ENCODE assay signal across 26 mouse cellular contexts in genomic region chr13:52847481-52847880, GRCm38 (mm10).
A peak's percentile ranks its signal among the peaks of the same experiment; 100 is the strongest.
DNase-seq lines count a peak whose midpoint lies in the region; ATAC-seq and TF ChIP-seq lines count a peak whose summit lies in the region.
"Had no signal": no experiment of that assay in that cellular context is flagged by ENCODE, and none has a peak within 500 bp of the region (broad histone marks: within the 10 kb centered on the region; RNA-seq: fewer than 3 reads in every experiment).

No protein-coding gene starts in this region.

- 42% methylated on average over 8 of the region's 8 CpGs for WGBS in heart, embryonic 14.5 days
- 67% methylated on average over 8 of the region's 8 CpGs for WGBS in liver, postnatal 0 days (ENCODE audit: insufficient replicate concordance)
- 71% methylated on average over 8 of the region's 8 CpGs for WGBS in liver, embryonic 11.5 days
- WGBS in embryonic facial prominence, embryonic 15.5 days, result 66% methylated on average over 8 of the region's 8 CpGs
- WGBS in forebrain, embryonic 15.5 days, result 72% methylated on average over 8 of the region's 8 CpGs

- no peak overlapping the region for H3K27ac ChIP-seq in heart, embryonic 14.5 days (replicated peaks in 1 of 2; ENCODE audit: control insufficient read depth in 1 of 2, insufficient read depth in 1 of 2, low read depth in 2 of 2, low read length in 2 of 2)
- no peak overlapping the region; the same call in 1 of the 2 replicates for H3K27ac ChIP-seq in liver, postnatal 0 days (ENCODE audit: low read depth)
- H3K27ac ChIP-seq in liver, embryonic 11.5 days (ENCODE audit: low read depth, low read length), result no peak overlapping the region
- H3K27ac ChIP-seq in embryonic facial prominence, embryonic 15.5 days (replicated peaks), result peak overlapping the region; percentile 55; the same call in 1 of the 2 replicates
- H3K27ac ChIP-seq in forebrain, embryonic 15.5 days (replicated peaks), result no peak overlapping the region
- H3K27ac ChIP-seq: heart, embryonic 15.5 days; limb, embryonic 10.5 days; liver, embryonic 12.5 days; midbrain, embryonic 13.5 days had no signal

- H3K27me3 ChIP-seq in heart, embryonic 14.5 days (ENCODE audit: control insufficient read depth, insufficient read depth, low read length), result no peaks in the 10 kb centered on the region
- no peaks in the 10 kb centered on the region for H3K27me3 ChIP-seq in liver, postnatal 0 days (ENCODE audit: insufficient read depth, low read length)
- H3K27me3 ChIP-seq in liver, embryonic 11.5 days (replicated peaks; ENCODE audit: control insufficient read depth, insufficient read depth, low read length), result no peaks in the 10 kb centered on the region
- H3K27me3 ChIP-seq in embryonic facial prominence, embryonic 15.5 days, result no peaks in the 10 kb centered on the region
- no peaks in the 10 kb centered on the region for H3K27me3 ChIP-seq in forebrain, embryonic 15.5 days
- H3K27me3 ChIP-seq: heart, embryonic 15.5 days; liver, embryonic 12.5 days; midbrain, embryonic 13.5 days had no signal

- no peak for ATAC-seq in heart, embryonic 14.5 days (ENCODE audit: insufficient number of reproducible peaks, insufficient read depth, low FRiP score, low read depth)
- ATAC-seq in liver, postnatal 0 days, result peak; percentile 55
- ATAC-seq in liver, embryonic 11.5 days (replicated peaks; ENCODE audit: low FRiP score), result no peak
- no peak for ATAC-seq in embryonic facial prominence, embryonic 15.5 days (ENCODE audit: insufficient number of reproducible peaks, low FRiP score, low TSS enrichment, low read depth)
- no peak for ATAC-seq in forebrain, embryonic 15.5 days (replicated peaks)
- ATAC-seq: forebrain, postnatal 0 days; inflammation-experienced regulatory T-cells, adult 6 months; liver, embryonic 12.5 days; midbrain, embryonic 13.5 days had no signal

- TF ChIP-seq EP300 in liver, postnatal 0 days (IDR thresholded peaks at IDR 0.05; ENCODE audit: low read depth), result no peak

- no peaks in the 10 kb centered on the region for H3K9me3 ChIP-seq in heart, embryonic 14.5 days (ENCODE audit: control insufficient read depth, low read length)
- H3K9me3 ChIP-seq in liver, postnatal 0 days (ENCODE audit: low read length), result no peaks in the 10 kb centered on the region
- H3K9me3 ChIP-seq in liver, embryonic 11.5 days (ENCODE audit: control insufficient read depth, low read length), result no peaks in the 10 kb centered on the region
- no peaks in the 10 kb centered on the region for H3K9me3 ChIP-seq in embryonic facial prominence, embryonic 15.5 days (replicated peaks)
- no peaks in the 10 kb centered on the region for H3K9me3 ChIP-seq in forebrain, embryonic 15.5 days
- H3K9me3 ChIP-seq: forebrain, embryonic 10.5 days; heart, embryonic 15.5 days; limb, embryonic 10.5 days; liver, embryonic 12.5 days; midbrain, embryonic 13.5 days had no signal

- DNase-seq in adrenal gland, adult 2 months, result peak; percentile 22
- no peak for DNase-seq in adrenal gland, postnatal 25 days
- no peak for DNase-seq in heart, adult 11 months
- no peak for DNase-seq in liver, postnatal 0 days
- no peak for DNase-seq in liver, embryonic 11.5 days (ENCODE audit: low spot score)
- DNase-seq: adrenal gland, adult 8-10 months; cerebellum, adult 2 months; cerebellum, postnatal 25 days; forebrain, postnatal 0 days; gastrocnemius, postnatal 36 days; heart, postnatal 4 days; kidney, adult 18-20 months; kidney, postnatal 4 days; lung, adult 2 months; lung, postnatal 14 days; right cerebral cortex, postnatal 25 days; spleen, adult 18-20 months had no signal

- TF ChIP-seq CTCF in liver, postnatal 0 days (IDR thresholded peaks at IDR 0.05; ENCODE audit: low read depth), result no peak

- no peak overlapping the region for H3K4me2 ChIP-seq in heart, embryonic 14.5 days (ENCODE audit: low read length)
- H3K4me2 ChIP-seq in liver, postnatal 0 days (ENCODE audit: low read depth, low read length), result no peak overlapping the region
- H3K4me2 ChIP-seq in liver, embryonic 11.5 days, result no peak overlapping the region
- no peak overlapping the region for H3K4me2 ChIP-seq in embryonic facial prominence, embryonic 15.5 days (replicated peaks)
- H3K4me2 ChIP-seq in forebrain, embryonic 15.5 days (replicated peaks), result no peak overlapping the region
- H3K4me2 ChIP-seq: heart, embryonic 15.5 days; liver, embryonic 12.5 days; midbrain, embryonic 13.5 days had no signal

- H3K9ac ChIP-seq in heart, embryonic 14.5 days (ENCODE audit: low read length), result peak overlapping the region; percentile 3; the same call in 1 of the 2 replicates
- H3K9ac ChIP-seq in liver, postnatal 0 days (replicated peaks), result no peak overlapping the region
- no peak overlapping the region for H3K9ac ChIP-seq in liver, embryonic 11.5 days (ENCODE audit: low read depth, low read length)
- no peak overlapping the region for H3K9ac ChIP-seq in embryonic facial prominence, embryonic 15.5 days
- H3K9ac ChIP-seq in forebrain, embryonic 15.5 days (replicated peaks), result no peak overlapping the region
- H3K9ac ChIP-seq: forebrain, postnatal 0 days; heart, embryonic 15.5 days; liver, embryonic 12.5 days; midbrain, embryonic 13.5 days had no signal

- H3K4me1 ChIP-seq in heart, embryonic 14.5 days (ENCODE audit: control insufficient read depth in 2 of 2, insufficient read depth in 2 of 2, low read length in 2 of 2), result peaks cover 19 to 28% of the 10 kb centered on the region in 2 experiments
- peaks cover 18% of the 10 kb centered on the region for H3K4me1 ChIP-seq in liver, postnatal 0 days (ENCODE audit: insufficient read depth)
- H3K4me1 ChIP-seq in liver, embryonic 11.5 days (replicated peaks; ENCODE audit: control insufficient read depth, insufficient read depth, low read length), result peaks cover 2% of the 10 kb centered on the region
- peaks cover 27% of the 10 kb centered on the region for H3K4me1 ChIP-seq in embryonic facial prominence, embryonic 15.5 days
- peaks cover 28% of the 10 kb centered on the region for H3K4me1 ChIP-seq in forebrain, embryonic 15.5 days

- 0 out of 2 replicates have a peak, but pooled peaks cover 3% of the 10 kb centered on the region for H3K36me3 ChIP-seq in heart, embryonic 14.5 days (ENCODE audit: control insufficient read depth, insufficient read depth, low read length)
- H3K36me3 ChIP-seq in liver, postnatal 0 days (replicated peaks; ENCODE audit: insufficient read depth, low read length), result no peaks in the 10 kb centered on the region
- H3K36me3 ChIP-seq in liver, embryonic 11.5 days (ENCODE audit: control insufficient read depth, insufficient read depth, low read length), result no peaks in the 10 kb centered on the region
- H3K36me3 ChIP-seq in embryonic facial prominence, embryonic 15.5 days, result no peaks in the 10 kb centered on the region
- H3K36me3 ChIP-seq in forebrain, embryonic 15.5 days, result no peaks in the 10 kb centered on the region
- H3K36me3 ChIP-seq: forebrain, embryonic 10.5 days; heart, embryonic 15.5 days; limb, embryonic 10.5 days; liver, embryonic 12.5 days; midbrain, embryonic 13.5 days had no signal

- H3K4me3 ChIP-seq in heart, embryonic 14.5 days (ENCODE audit: control insufficient read depth in 1 of 2, insufficient read depth in 1 of 2, low read depth in 1 of 2, low read length in 2 of 2), result no peak overlapping the region
- no peak overlapping the region for H3K4me3 ChIP-seq in liver, postnatal 0 days (ENCODE audit: low read depth, low read length)
- no peak overlapping the region for H3K4me3 ChIP-seq in liver, embryonic 11.5 days (ENCODE audit: low read depth, low read length)
- H3K4me3 ChIP-seq in embryonic facial prominence, embryonic 15.5 days (replicated peaks), result no peak overlapping the region
- H3K4me3 ChIP-seq in forebrain, embryonic 15.5 days, result no peak overlapping the region
- H3K4me3 ChIP-seq: forebrain, embryonic 10.5 days; heart, embryonic 15.5 days; limb, embryonic 10.5 days; liver, embryonic 12.5 days; midbrain, embryonic 13.5 days had no signal
